Mouse (Mus musculus) C2C12 (cell line): ENCODE measurements around the gene Orm1.

Experiments used
- CEBPB ChIP-seq: IDR thresholded peaks from one replicate; pipeline ENCODE4 v1.6.1; 2011; ENCODE audit warnings: low read depth, mild to moderate bottlenecking, control low read depth, moderate library complexity
- CTCF ChIP-seq: IDR thresholded peaks from one replicate; pipeline ENCODE4 v1.5.1; 2011; ENCODE audit not compliant: control insufficient read depth, insufficient read depth, insufficient read length
- MAX ChIP-seq: IDR thresholded peaks from one replicate; pipeline ENCODE4 v1.6.1; 2011; ENCODE audit warnings: mild to moderate bottlenecking, control low read depth
- MYOD1 ChIP-seq: IDR thresholded peaks from one replicate; pipeline ENCODE4 v1.6.1; 2011; ENCODE audit warnings: low read depth; ENCODE audit not compliant: control insufficient read depth, insufficient read length
- MYOG ChIP-seq: IDR thresholded peaks from one replicate; pipeline ENCODE4 v1.6.1; 2011; ENCODE audit not compliant: control insufficient read depth, insufficient read length; ENCODE audit errors: extremely low read depth
- USF1 ChIP-seq: IDR thresholded peaks from one replicate; pipeline ENCODE4 v1.6.1; 2011; ENCODE audit warnings: low read depth, mild to moderate bottlenecking, control low read depth, moderate library complexity

GRCm38 (mm10) chr4:63323275-63323815, 21.0 kb upstream of the Orm1 start:
- TF ChIP-seq MYOD1 (peak; percentile 70), CTCF (no peak), MAX (no peak), MYOG (no peak), USF1 (no peak), CEBPB (no peak)
